27 mouse cellular contexts compared by ENCODE assay signal in genomic region chr4:62023120-62023519, GRCm38 (mm10). TPM values are rescaled to one million over a fixed set of nuclear protein-coding genes. Genes with fewer than 3 reads are reported as not detected.
A peak's percentile ranks its signal among the peaks of the same experiment; 100 is the strongest.
DNase-seq lines count a peak whose midpoint lies in the region; TF ChIP-seq lines count a peak whose summit lies in the region.
"Had no signal": no experiment of that assay in that cellular context is flagged by ENCODE, and none has a peak within 500 bp of the region (broad histone marks: within the 10 kb centered on the region; RNA-seq: fewer than 3 reads in every experiment).

No protein-coding gene starts in this region.

- TF ChIP-seq CTCF in liver, adult 2 months (IDR thresholded peaks at IDR 0.05; ENCODE audit: low read depth, low read length) = no peak

- TF ChIP-seq POLR2A in liver, adult 2 months (IDR thresholded peaks at IDR 0.05; ENCODE audit: extremely low read depth, insufficient read depth, low read length) = no peak

- peaks cover 25% of the 10 kb centered on the region for H3K4me1 ChIP-seq in liver, adult 2 months (ENCODE audit: control insufficient read depth, insufficient read depth, low read length)
- H3K4me1 ChIP-seq: embryonic facial prominence, embryonic 10.5 days; embryonic facial prominence, embryonic 12.5 days; forebrain, embryonic 13.5 days; forebrain, embryonic 15.5 days had no signal

- no peaks in the 10 kb centered on the region for H3K27me3 ChIP-seq in liver, adult 2 months (ENCODE audit: control insufficient read depth, insufficient read depth, low read length)
- H3K27me3 ChIP-seq: embryonic facial prominence, embryonic 12.5 days; forebrain, embryonic 13.5 days; forebrain, embryonic 15.5 days had no signal

- H3K36me3 ChIP-seq in liver, adult 2 months (ENCODE audit: control insufficient read depth, insufficient read depth, low read length) = peaks cover 1% of the 10 kb centered on the region; the same call in 1 of the 2 replicates
- H3K36me3 ChIP-seq: embryonic facial prominence, embryonic 10.5 days; embryonic facial prominence, embryonic 12.5 days; forebrain, embryonic 15.5 days had no signal

- H3K79me2 ChIP-seq in liver, adult 2 months (ENCODE audit: control insufficient read depth, insufficient read depth, low read length) = no peaks in the 10 kb centered on the region

- H3K27ac ChIP-seq in liver, adult 2 months (replicated peaks; ENCODE audit: insufficient read depth, low read depth, low read length) = peak overlapping the region; percentile 64; the same call in 1 of the 2 replicates
- H3K27ac ChIP-seq: embryonic facial prominence, embryonic 10.5 days; embryonic facial prominence, embryonic 12.5 days; forebrain, embryonic 13.5 days; forebrain, embryonic 15.5 days had no signal

- H3K9ac ChIP-seq in liver, adult 2 months (ENCODE audit: low read depth, low read length) = no peak overlapping the region
- H3K9ac ChIP-seq: embryonic facial prominence, embryonic 12.5 days; forebrain, embryonic 13.5 days; forebrain, embryonic 15.5 days had no signal

- DNase-seq in liver, adult 2 months (ENCODE audit: extremely low read depth, low read depth, low spot score) = peak; percentile 97
- DNase-seq in liver (no peak), ES-CJ7 (ENCODE audit: low read depth, low spot score) (peak; percentile 13), ZHBTc4 (ENCODE audit: low read depth, low spot score) (peak; percentile 9)
- no peak for DNase-seq in thymus, postnatal 0 days (ENCODE audit: low spot score)
- DNase-seq: adrenal gland, adult 8-10 months; adrenal gland, postnatal 14 days; adrenal gland, postnatal 36 days; B cell, adult 2 months; cerebellum, adult 11-12 months; cerebellum, adult 2 months; cerebellum, adult 9-10 months; cerebellum, postnatal 10 days; cerebellum, postnatal 25 days had no signal

- 25% methylated on average over 2 of the region's 2 CpGs for WGBS in liver, adult 2 months

- no peak overlapping the region for H3K4me3 ChIP-seq in liver, adult 2 months (ENCODE audit: insufficient read depth, low read depth, low read length)
- H3K4me3 ChIP-seq: embryonic facial prominence, embryonic 10.5 days; embryonic facial prominence, embryonic 12.5 days; forebrain, embryonic 13.5 days; forebrain, embryonic 15.5 days had no signal

RNA-seq across cellular contexts. Expression of gene Mup20, which starts 30.8 kb away (rescaled TPM):
- total RNA-seq in liver, adult 2 months (2014; rRNA removed) = 305 and 383 TPM in 2 replicates
- 14.3 and 24.3 TPM in 2 replicates for polyA plus RNA-seq in liver, adult 2 months (2012; rRNA removed)
- polyA plus RNA-seq in thymus, postnatal 0 days (2015; fragmentation: Nextera tagmentation; extraction: Ambion mirVana) = 0.14 and 0.63 TPM in 2 replicates
- total RNA-seq: adrenal gland, adult 18-20 months; adrenal gland, postnatal 14 days; CH12.LX; ES-E14; MEL had no signal
- polyA plus RNA-seq: CD4-positive, CD25-positive, alpha-beta regulatory T cell, adult 4 months; cerebellum, adult 2 months; cortical plate, adult 2 months; embryonic facial prominence, embryonic 10.5 days; embryonic facial prominence, embryonic 12.5 days; embryonic facial prominence, embryonic 14.5 days; forebrain, embryonic 11.5 days; forebrain, embryonic 13.5 days; forebrain, embryonic 15.5 days; frontal cortex, adult 2 months had no signal

Comparison
In these comparisons a context has a peak if more than half of its experiments do, and no peak if none do; other contexts are left out.
1. DNase-seq: peak in liver, adult 2 months (single experiment), ES-CJ7 (single experiment) and ZHBTc4 (single experiment); none in liver (single experiment) and thymus, postnatal 0 days (single experiment).